Mouse (Mus musculus) CH12.LX (cell line): ENCODE measurements at regions not wholly inside any gene's neighbourhood (a gene's known extent, or its start where the extent isn't known, plus 50 kb on each side); places are given as distances from the start of the nearest gene placed in this dataset.

Experiments
- DNase-seq: peaks from one replicate; pipeline ENCODE4 v3.0.0-alpha.2; 2013; ENCODE audit errors: extremely low read depth
- H3K27ac ChIP-seq: 2 replicates; pipeline ENCODE4 v1.5.1; 2012; ENCODE audit warnings: low read depth, mild to moderate bottlenecking, control low read depth, moderate library complexity; ENCODE audit not compliant: insufficient read depth
- H3K27me3 ChIP-seq: replicated peaks from 2 replicates; pipeline ENCODE3; 2012; ENCODE audit warnings: inconsistent platforms
- H3K36me3 ChIP-seq, 2 experiments: replicated peaks in 1 of 2; 2 replicates each; pipeline versions ENCODE3 to v1.6.1; 2012; ENCODE audit warnings: inconsistent platforms in 1 of 2, low read length in 1 of 2, mild to moderate bottlenecking in 1 of 2, mixed read lengths in 1 of 2, moderate library complexity in 1 of 2; ENCODE audit not compliant: control insufficient read depth in 1 of 2, insufficient read depth in 1 of 2
- H3K4me1 ChIP-seq, 2 experiments: 2 replicates each; pipeline ENCODE4 v1.6.1; 2012; ENCODE audit warnings: inconsistent platforms in 1 of 2, moderate library complexity in 1 of 2; ENCODE audit not compliant: insufficient read depth in 2 of 2, control insufficient read depth in 1 of 2
- H3K4me2 ChIP-seq: 2 replicates; pipeline ENCODE4 v1.6.1; 2012; ENCODE audit warnings: low read depth, mild to moderate bottlenecking, control low read depth; ENCODE audit not compliant: poor library complexity, insufficient read depth, severe bottlenecking
- H3K4me3 ChIP-seq, 3 experiments: fragments of 150-350 bp in 1 of 3; sonication (generic) in 1 of 3; replicated peaks in 1 of 3; 2 replicates each; pipeline versions ENCODE3 to v1.5.1; 2011 to 2012; ENCODE audit warnings: low read depth in 2 of 3, low read length in 2 of 3, mild to moderate bottlenecking in 2 of 3, moderate library complexity in 2 of 3, control low read depth in 1 of 3, improper control_type of control experiment in 1 of 3, inconsistent platforms in 1 of 3, mixed read lengths in 1 of 3; ENCODE audit not compliant: poor library complexity in 1 of 3
- H3K79me2 ChIP-seq: replicated peaks from 2 replicates; pipeline ENCODE4 v1.6.1; 2012; ENCODE audit warnings: mild to moderate bottlenecking, moderate library complexity; ENCODE audit not compliant: control insufficient read depth, poor library complexity, insufficient read depth, severe bottlenecking; ENCODE audit errors: extremely low read depth
- H3K9ac ChIP-seq: 2 replicates; pipeline ENCODE4 v1.6.1; 2012; ENCODE audit warnings: low read depth, mild to moderate bottlenecking, control low read depth, moderate library complexity; ENCODE audit not compliant: insufficient read depth
- H3K9me3 ChIP-seq: replicated peaks from 2 replicates; pipeline ENCODE3; 2012; ENCODE audit warnings: low read length, inconsistent platforms, mixed read lengths
- CHD1 ChIP-seq: IDR thresholded peaks from 2 replicates; pipeline ENCODE4 v1.6.1; 2012; ENCODE audit warnings: low read depth, low read length, improper control_type of control experiment, inconsistent platforms
- CHD2 ChIP-seq: IDR thresholded peaks from 2 replicates; pipeline ENCODE4 v1.6.1; 2011; ENCODE audit warnings: low read length, improper control_type of control experiment
- CTCF ChIP-seq, 2 experiments: IDR thresholded peaks in 1 of 2; conservative IDR thresholded peaks in 1 of 2; 2 replicates each; pipeline ENCODE4 v1.5.1; 2011 to 2012; ENCODE audit warnings: low read depth in 2 of 2, low read length in 2 of 2, improper control_type of control experiment in 1 of 2, inconsistent platforms in 1 of 2, mild to moderate bottlenecking in 1 of 2, moderate library complexity in 1 of 2
- EP300 ChIP-seq: IDR thresholded peaks from 2 replicates; pipeline ENCODE4 v1.6.1; 2011; ENCODE audit warnings: low read length, improper control_type of control experiment
- IRF4 ChIP-seq: IDR thresholded peaks from 2 replicates; pipeline ENCODE4 v1.6.1; 2014; ENCODE audit warnings: low read depth, mild to moderate bottlenecking, inconsistent platforms, low read length, improper control_type of control experiment
- JUND ChIP-seq: conservative IDR thresholded peaks from 2 replicates; pipeline ENCODE4 v1.6.1; 2011; ENCODE audit warnings: low read depth, low read length, improper control_type of control experiment
- MAFK ChIP-seq: IDR thresholded peaks from 2 replicates; pipeline ENCODE4 v1.6.1; 2011; ENCODE audit warnings: low read length, improper control_type of control experiment; ENCODE audit not compliant: insufficient replicate concordance
- MAX ChIP-seq: IDR thresholded peaks from 2 replicates; pipeline ENCODE4 v1.6.1; 2011; ENCODE audit warnings: low read length, improper control_type of control experiment
- MAZ ChIP-seq: IDR thresholded peaks from 2 replicates; pipeline ENCODE4 v1.6.1; 2012; ENCODE audit warnings: low read depth, mild to moderate bottlenecking, inconsistent platforms, low read length, improper control_type of control experiment, moderate library complexity
- POLR2A ChIP-seq: IDR thresholded peaks from 2 replicates; pipeline ENCODE4 v1.6.1; 2011; ENCODE audit warnings: low read depth, mild to moderate bottlenecking, improper control_type of control experiment, low read length
- RAD21 ChIP-seq: IDR thresholded peaks from 2 replicates; pipeline ENCODE4 v1.6.1; 2011; ENCODE audit warnings: low read depth, mild to moderate bottlenecking, low read length, improper control_type of control experiment, moderate library complexity
- TBP ChIP-seq: conservative IDR thresholded peaks from 2 replicates; pipeline ENCODE4 v1.6.1; 2011; ENCODE audit warnings: low read depth, low read length, improper control_type of control experiment
- TCF12 ChIP-seq: IDR thresholded peaks from 2 replicates; pipeline ENCODE4 v1.6.1; 2014; ENCODE audit warnings: low read depth, mild to moderate bottlenecking, inconsistent platforms, low read length, improper control_type of control experiment
- dilution Hi-C: fragments of 300-500 bp; cut with MboI; formaldehyde crosslinking; loops from 2 replicates; pipeline ENCODE4 v1.14.3; 2020; ENCODE audit warnings: low sequenced_read_pairs; ENCODE audit not compliant: extremely low pct_unique_long_range_greater_than_20kb, extremely low pct_ligation_motif_present
- in situ Hi-C: fragments of 300-500 bp; cut with MboI; formaldehyde crosslinking; loops from 3 replicates; pipeline ENCODE4 v1.14.3; 2019; ENCODE audit warnings: low sequenced_read_pairs, low pct_ligation_motif_present, low pct_unique_long_range_greater_than_20kb, mixed read lengths

DNA sequence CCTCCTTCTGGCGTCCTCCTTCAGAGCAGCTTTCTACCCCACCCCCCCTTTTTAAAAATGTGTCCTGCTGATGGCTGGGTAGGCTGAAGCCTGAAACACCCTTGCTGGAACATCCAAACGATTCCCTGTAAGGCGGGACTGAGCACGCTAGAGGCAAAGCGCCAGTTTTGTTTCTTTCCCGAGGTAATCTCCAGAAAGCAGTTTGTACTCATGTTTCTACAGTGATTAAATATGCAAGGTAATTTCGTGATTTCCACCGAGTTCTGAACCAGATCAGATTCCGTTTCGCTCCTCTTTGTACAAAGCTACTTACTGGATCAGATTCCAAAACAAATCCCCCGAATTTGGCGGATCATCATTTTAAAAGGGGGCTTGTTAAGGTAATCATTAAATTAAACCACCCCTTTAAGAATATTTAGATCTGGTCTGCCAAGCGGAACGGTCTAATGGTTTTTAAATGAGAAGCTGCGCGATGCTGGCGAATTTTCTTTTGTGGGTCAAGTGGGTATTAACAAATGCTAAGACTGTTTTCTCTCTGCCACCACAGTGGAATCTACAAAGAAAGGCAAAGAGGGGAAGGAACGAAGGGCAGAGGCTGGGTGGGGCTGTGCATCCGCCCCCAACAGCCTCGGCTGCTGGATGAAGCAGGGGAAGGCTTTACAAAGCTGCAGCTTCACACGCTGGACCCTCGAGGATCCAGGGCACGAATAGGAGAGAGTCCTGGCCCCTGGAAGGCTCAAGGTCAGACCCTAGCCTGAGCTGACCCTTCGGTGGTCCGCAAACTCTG is 216.9 kb downstream of the Vrk1 start:
- in situ Hi-C loops = no loop called here
- no peak for TF ChIP-seq JUND
- TF ChIP-seq TCF12 = no peak
- no peak overlapping the region for H3K9ac ChIP-seq
- H3K4me2 ChIP-seq = no peak overlapping the region
- H3K36me3 ChIP-seq = no peaks in the 10 kb centered on the region
- H3K79me2 ChIP-seq = no peaks in the 10 kb centered on the region
- peaks cover 82% of the 10 kb centered on the region for H3K9me3 ChIP-seq
- no peaks in the 10 kb centered on the region for H3K27me3 ChIP-seq
- dilution Hi-C loops = no loop called here
- no peak overlapping the region for H3K4me3 ChIP-seq
- H3K27ac ChIP-seq = no peak overlapping the region
- no peaks in the 10 kb centered on the region for H3K4me1 ChIP-seq
- DNase-seq = no peak

DNA sequence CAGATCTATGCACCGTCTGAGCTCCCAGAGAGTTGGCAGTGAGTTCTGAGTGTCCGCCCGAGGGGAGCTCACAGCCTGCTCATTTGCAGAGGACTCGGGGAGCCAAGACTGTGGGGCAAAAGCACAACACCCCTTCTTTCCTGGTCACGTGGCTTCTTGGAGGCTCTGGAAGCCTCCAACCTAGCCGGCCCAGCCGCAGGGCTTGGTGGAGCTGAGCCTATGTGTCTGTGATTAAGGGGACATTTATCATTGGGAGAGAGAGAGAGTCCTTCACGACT is 217.5 kb downstream of the Vrk1 start:
- H3K4me1 ChIP-seq = no peaks in the 10 kb centered on the region
- peaks cover 82% of the 10 kb centered on the region for H3K9me3 ChIP-seq
- H3K9ac ChIP-seq = no peak overlapping the region
- no peak overlapping the region for H3K27ac ChIP-seq
- no peak for TF ChIP-seq TBP
- TF ChIP-seq CTCF (conservative IDR thresholded peaks at IDR 0.05 in 1 of 2, IDR thresholded peaks at IDR 0.05 in 1 of 2; ENCODE audit: low read depth in 2 of 2, low read length in 2 of 2) = no peak
- TF ChIP-seq MAZ = no peak
- TF ChIP-seq MAX = no peak
- TF ChIP-seq EP300 = no peak
- no peak for TF ChIP-seq IRF4
- no peak for TF ChIP-seq CHD1
- no peak for TF ChIP-seq POLR2A
- TF ChIP-seq RAD21 = no peak
- no peak overlapping the region for H3K4me3 ChIP-seq
- no peak overlapping the region for H3K4me2 ChIP-seq
- dilution Hi-C loops (no loop called here), in situ Hi-C loops (no loop called here)
- H3K36me3 ChIP-seq = no peaks in the 10 kb centered on the region
- H3K27me3 ChIP-seq = no peaks in the 10 kb centered on the region
- H3K79me2 ChIP-seq = no peaks in the 10 kb centered on the region
- DNase-seq = no peak

- TF ChIP-seq IRF4 = no peak
- TF ChIP-seq MAFK = no peak
- no peak for TF ChIP-seq CHD2
Observed at GRCm38 (mm10) chr12:106245178-106245840, 235.3 kb downstream of the Vrk1 start.

More at GRCm38 (mm10) chr12:106245178-106245840, 235.3 kb downstream of the Vrk1 start:
- H3K4me2 ChIP-seq = no peak overlapping the region
- no peak overlapping the region for H3K27ac ChIP-seq
- H3K9me3 ChIP-seq = peaks cover 79% of the 10 kb centered on the region
- no peaks in the 10 kb centered on the region for H3K36me3 ChIP-seq
- H3K4me3 ChIP-seq = no peak overlapping the region
- no peaks in the 10 kb centered on the region for H3K4me1 ChIP-seq
- dilution Hi-C loops (no loop called here), in situ Hi-C loops (no loop called here)
- DNase-seq = no peak
- H3K79me2 ChIP-seq = no peaks in the 10 kb centered on the region
- no peaks in the 10 kb centered on the region for H3K27me3 ChIP-seq
- no peak overlapping the region for H3K9ac ChIP-seq
